Mouse (Mus musculus) CH12.LX (cell line): ENCODE data around the gene Pafah1b3. TPM values are rescaled to one million over a fixed set of nuclear protein-coding genes. Genes with fewer than 3 reads are reported as not detected.

Source experiments
- DNase-seq: peaks from one replicate; pipeline ENCODE4 v3.0.0-alpha.2; 2013; ENCODE audit errors: extremely low read depth
- H3K27ac ChIP-seq: 2 replicates; pipeline ENCODE4 v1.5.1; 2012; ENCODE audit warnings: low read depth, mild to moderate bottlenecking, control low read depth, moderate library complexity; ENCODE audit not compliant: insufficient read depth
- H3K27me3 ChIP-seq: replicated peaks from 2 replicates; pipeline ENCODE3; 2012; ENCODE audit warnings: inconsistent platforms
- H3K36me3 ChIP-seq, 2 experiments: replicated peaks in 1 of 2; 2 replicates each; pipeline versions ENCODE3 to v1.6.1; 2012; ENCODE audit warnings: inconsistent platforms in 1 of 2, low read length in 1 of 2, mild to moderate bottlenecking in 1 of 2, mixed read lengths in 1 of 2, moderate library complexity in 1 of 2; ENCODE audit not compliant: control insufficient read depth in 1 of 2, insufficient read depth in 1 of 2
- H3K4me1 ChIP-seq, 2 experiments: 2 replicates each; pipeline ENCODE4 v1.6.1; 2012; ENCODE audit warnings: inconsistent platforms in 1 of 2, moderate library complexity in 1 of 2; ENCODE audit not compliant: insufficient read depth in 2 of 2, control insufficient read depth in 1 of 2
- H3K4me2 ChIP-seq: 2 replicates; pipeline ENCODE4 v1.6.1; 2012; ENCODE audit warnings: low read depth, mild to moderate bottlenecking, control low read depth; ENCODE audit not compliant: poor library complexity, insufficient read depth, severe bottlenecking
- H3K4me3 ChIP-seq, 3 experiments: fragments of 150-350 bp in 1 of 3; sonication (generic) in 1 of 3; replicated peaks in 1 of 3; 2 replicates each; pipeline versions ENCODE3 to v1.5.1; 2011 to 2012; ENCODE audit warnings: low read depth in 2 of 3, low read length in 2 of 3, mild to moderate bottlenecking in 2 of 3, moderate library complexity in 2 of 3, control low read depth in 1 of 3, improper control_type of control experiment in 1 of 3, inconsistent platforms in 1 of 3, mixed read lengths in 1 of 3; ENCODE audit not compliant: poor library complexity in 1 of 3
- H3K79me2 ChIP-seq: replicated peaks from 2 replicates; pipeline ENCODE4 v1.6.1; 2012; ENCODE audit warnings: mild to moderate bottlenecking, moderate library complexity; ENCODE audit not compliant: control insufficient read depth, poor library complexity, insufficient read depth, severe bottlenecking; ENCODE audit errors: extremely low read depth
- H3K9ac ChIP-seq: 2 replicates; pipeline ENCODE4 v1.6.1; 2012; ENCODE audit warnings: low read depth, mild to moderate bottlenecking, control low read depth, moderate library complexity; ENCODE audit not compliant: insufficient read depth
- H3K9me3 ChIP-seq: replicated peaks from 2 replicates; pipeline ENCODE3; 2012; ENCODE audit warnings: low read length, inconsistent platforms, mixed read lengths
- BHLHE40 ChIP-seq: IDR thresholded peaks from 2 replicates; pipeline ENCODE4 v1.6.1; 2011; ENCODE audit warnings: mild to moderate bottlenecking, low read depth, low read length, improper control_type of control experiment
- CHD1 ChIP-seq: IDR thresholded peaks from 2 replicates; pipeline ENCODE4 v1.6.1; 2012; ENCODE audit warnings: low read depth, low read length, improper control_type of control experiment, inconsistent platforms
- ELF1 ChIP-seq: IDR thresholded peaks from 2 replicates; pipeline ENCODE4 v1.6.1; 2014; ENCODE audit warnings: low read depth, mild to moderate bottlenecking, inconsistent platforms, low read length, improper control_type of control experiment
- ETS1 ChIP-seq: conservative IDR thresholded peaks from 2 replicates; pipeline ENCODE4 v1.6.1; 2012; ENCODE audit warnings: low read depth, mild to moderate bottlenecking, inconsistent platforms, low read length, improper control_type of control experiment, moderate library complexity
- IRF4 ChIP-seq: IDR thresholded peaks from 2 replicates; pipeline ENCODE4 v1.6.1; 2014; ENCODE audit warnings: low read depth, mild to moderate bottlenecking, inconsistent platforms, low read length, improper control_type of control experiment
- JUN ChIP-seq: IDR thresholded peaks from 2 replicates; pipeline ENCODE4 v1.6.1; 2011; ENCODE audit warnings: low read depth, mild to moderate bottlenecking, low read length, improper control_type of control experiment, moderate library complexity; ENCODE audit not compliant: insufficient read depth
- JUND ChIP-seq: conservative IDR thresholded peaks from 2 replicates; pipeline ENCODE4 v1.6.1; 2011; ENCODE audit warnings: low read depth, low read length, improper control_type of control experiment
- MAFK ChIP-seq: IDR thresholded peaks from 2 replicates; pipeline ENCODE4 v1.6.1; 2011; ENCODE audit warnings: low read length, improper control_type of control experiment; ENCODE audit not compliant: insufficient replicate concordance
- MAX ChIP-seq: IDR thresholded peaks from 2 replicates; pipeline ENCODE4 v1.6.1; 2011; ENCODE audit warnings: low read length, improper control_type of control experiment
- MAZ ChIP-seq: IDR thresholded peaks from 2 replicates; pipeline ENCODE4 v1.6.1; 2012; ENCODE audit warnings: low read depth, mild to moderate bottlenecking, inconsistent platforms, low read length, improper control_type of control experiment, moderate library complexity
- MEF2A ChIP-seq: IDR thresholded peaks from 2 replicates; pipeline ENCODE4 v1.6.1; 2014; ENCODE audit warnings: low read depth, mild to moderate bottlenecking, inconsistent platforms, low read length, improper control_type of control experiment, borderline replicate concordance
- POLR2AphosphoS2 ChIP-seq: IDR thresholded peaks from 2 replicates; pipeline ENCODE4 v1.6.1; 2011; ENCODE audit warnings: low read depth, low read length, improper control_type of control experiment
- RAD21 ChIP-seq: IDR thresholded peaks from 2 replicates; pipeline ENCODE4 v1.6.1; 2011; ENCODE audit warnings: low read depth, mild to moderate bottlenecking, low read length, improper control_type of control experiment, moderate library complexity
- RCOR1 ChIP-seq: conservative IDR thresholded peaks from 2 replicates; pipeline ENCODE4 v1.6.1; 2012; ENCODE audit warnings: low read depth, mild to moderate bottlenecking, inconsistent platforms, low read length, improper control_type of control experiment
- SIN3A ChIP-seq: IDR thresholded peaks from 2 replicates; pipeline ENCODE4 v1.6.1; 2012; ENCODE audit warnings: low read length, improper control_type of control experiment, inconsistent platforms
- TCF12 ChIP-seq: IDR thresholded peaks from 2 replicates; pipeline ENCODE4 v1.6.1; 2014; ENCODE audit warnings: low read depth, mild to moderate bottlenecking, inconsistent platforms, low read length, improper control_type of control experiment
- UBTF ChIP-seq: IDR thresholded peaks from 2 replicates; pipeline ENCODE4 v1.6.1; 2012; ENCODE audit warnings: low read depth, mild to moderate bottlenecking, inconsistent platforms, low read length, improper control_type of control experiment, moderate library complexity
- USF2 ChIP-seq: conservative IDR thresholded peaks from 2 replicates; pipeline ENCODE4 v1.6.1; 2011; ENCODE audit warnings: low read depth, low read length, improper control_type of control experiment
- ZKSCAN1 ChIP-seq: IDR thresholded peaks from 2 replicates; pipeline ENCODE4 v1.6.1; 2012; ENCODE audit warnings: low read depth, inconsistent platforms, low read length, improper control_type of control experiment, borderline replicate concordance
- ZMIZ1 ChIP-seq: IDR thresholded peaks from 2 replicates; pipeline ENCODE4 v1.6.1; 2012; ENCODE audit warnings: low read depth, mild to moderate bottlenecking, inconsistent platforms, low read length, improper control_type of control experiment
- dilution Hi-C: fragments of 300-500 bp; cut with MboI; formaldehyde crosslinking; loops from 2 replicates; pipeline ENCODE4 v1.14.3; 2020; ENCODE audit warnings: low sequenced_read_pairs; ENCODE audit not compliant: extremely low pct_unique_long_range_greater_than_20kb, extremely low pct_ligation_motif_present
- in situ Hi-C: fragments of 300-500 bp; cut with MboI; formaldehyde crosslinking; loops from 3 replicates; pipeline ENCODE4 v1.14.3; 2019; ENCODE audit warnings: low sequenced_read_pairs, low pct_ligation_motif_present, low pct_unique_long_range_greater_than_20kb, mixed read lengths
- polyA plus RNA-seq: library from polyadenylated mRNA; unstranded; fragments of >175 nt; gene quantifications from 2 replicates; pipeline ENCODE4 v1.2.1, GENCODE M21; 2012; ENCODE audit warnings: low read depth; ENCODE audit not compliant: insufficient read length
- total RNA-seq, 2 experiments: library from RNA; depleted of rRNA; stranded (reverse); fragments of 300-350 nt in 1 of 2; fragments of >200 nt in 1 of 2; gene quantifications; 2 replicates each; pipeline ENCODE4 v1.2.3; 2012 to 2014

The Pafah1b3 gene
- total and polyA plus RNA-seq, 3 experiments: 5.9 to 50.2 (median 17.6) TPM

GRCm38 (mm10) chr7:25341000-25341784 is 43.4 kb upstream of the Pafah1b3 start:
- TF ChIP-seq BHLHE40 (peak; percentile 34; the same call in 1 of the 2 replicates), MAX (no peak)
- TF ChIP-seq, all 38 proteins: peak for 1
- Histone ChIP-seq H3K36me3 (no peaks in the 10 kb centered on the region), H3K27me3 (peaks cover 43% of the 10 kb centered on the region), H3K9me3 (no peaks in the 10 kb centered on the region), H3K4me3 (no peak overlapping the region), H3K79me2 (no peaks in the 10 kb centered on the region), H3K9ac (no peak overlapping the region), H3K4me2 (no peak overlapping the region), H3K4me1 (0 out of 4 replicates have a peak, but pooled peaks cover 0 to 3% of the 10 kb centered on the region in 2 experiments), H3K27ac (no peak overlapping the region)
- dilution Hi-C loops (no loop called here), in situ Hi-C loops (no loop called here)
- DNase-seq: no peak

GRCm38 (mm10) chr7:25339329-25339728 is 41.5 kb upstream of the Pafah1b3 start:
- H3K36me3 ChIP-seq: no peaks in the 10 kb centered on the region
- no peak for TF ChIP-seq MEF2A
- no peak for TF ChIP-seq JUND
- dilution Hi-C loops: no loop called here
- H3K4me1 ChIP-seq: 0 out of 4 replicates have a peak, but pooled peaks cover 0 to 3% of the 10 kb centered on the region in 2 experiments
- no peak for DNase-seq
- no peaks in the 10 kb centered on the region for H3K9me3 ChIP-seq
- no peak overlapping the region for H3K9ac ChIP-seq
- no peak overlapping the region for H3K4me3 ChIP-seq
- in situ Hi-C loops: no loop called here
- no peaks in the 10 kb centered on the region for H3K79me2 ChIP-seq
- H3K4me2 ChIP-seq: no peak overlapping the region
- H3K27ac ChIP-seq: no peak overlapping the region
- H3K27me3 ChIP-seq: peaks cover 35% of the 10 kb centered on the region

DNA sequence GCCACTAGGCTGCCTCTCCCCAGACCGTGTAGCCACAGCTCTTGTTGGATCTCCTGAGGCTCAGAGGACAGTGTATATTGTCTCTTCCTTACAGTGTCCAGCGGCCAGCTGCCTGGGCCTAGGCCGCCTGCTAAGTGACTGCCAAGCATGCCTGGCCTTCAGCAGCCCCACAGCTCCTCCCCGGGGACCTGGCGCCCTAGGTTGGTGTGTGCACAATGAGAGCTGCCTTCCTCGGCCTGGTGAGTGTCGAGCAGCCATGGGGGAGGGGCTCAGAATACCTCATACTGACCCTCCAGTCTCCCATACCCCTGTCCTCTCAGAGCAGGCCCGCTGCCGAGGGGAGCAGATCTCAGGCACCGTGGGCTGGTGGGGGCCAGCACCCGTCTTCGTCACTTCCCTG is 36.7 kb upstream of the Pafah1b3 start:
- no peak for DNase-seq
- Histone ChIP-seq H3K9me3 (no peaks in the 10 kb centered on the region), H3K9ac (no peak overlapping the region)
- TF ChIP-seq MAX (no peak), MAZ (no peak), RCOR1 (no peak), SIN3A (no peak), JUND (no peak), CHD1 (no peak), MEF2A (no peak), ELF1 (no peak), TCF12 (no peak), POLR2AphosphoS2 (no peak), UBTF (no peak), ZKSCAN1 (no peak), IRF4 (no peak), JUN (no peak), MAFK (no peak), USF2 (no peak), ZMIZ1 (no peak), ETS1 (no peak), RAD21 (no peak)
- TF ChIP-seq, all 38 proteins: peak for 0
- Histone ChIP-seq H3K36me3 (no peaks in the 10 kb centered on the region), H3K27me3 (peaks cover 26% of the 10 kb centered on the region), H3K4me3 (no peak overlapping the region), H3K4me1 (0 out of 4 replicates have a peak, but pooled peaks cover 0 to 2% of the 10 kb centered on the region in 2 experiments), H3K27ac (no peak overlapping the region), H3K79me2 (no peaks in the 10 kb centered on the region), H3K4me2 (no peak overlapping the region)
- dilution Hi-C loops (no loop called here), in situ Hi-C loops (no loop called here)
